Mouse (Mus musculus) testis, postnatal 14 days (tissue): ENCODE measurements at regions not wholly inside any gene's neighbourhood (a gene's known extent, or its start where the extent isn't known, plus 50 kb on each side); places are given as distances from the start of the nearest gene placed in this dataset.

ENCODE experiments used
- DNase-seq: peaks from one replicate; pipeline ENCODE4 v3.0.0; 2021; ENCODE audit warnings: low spot score

GRCm38 (mm10) chr4:62808553-62808950 lies 156.8 kb upstream of the Zfp618 start:
- no peak for DNase-seq

DNA sequence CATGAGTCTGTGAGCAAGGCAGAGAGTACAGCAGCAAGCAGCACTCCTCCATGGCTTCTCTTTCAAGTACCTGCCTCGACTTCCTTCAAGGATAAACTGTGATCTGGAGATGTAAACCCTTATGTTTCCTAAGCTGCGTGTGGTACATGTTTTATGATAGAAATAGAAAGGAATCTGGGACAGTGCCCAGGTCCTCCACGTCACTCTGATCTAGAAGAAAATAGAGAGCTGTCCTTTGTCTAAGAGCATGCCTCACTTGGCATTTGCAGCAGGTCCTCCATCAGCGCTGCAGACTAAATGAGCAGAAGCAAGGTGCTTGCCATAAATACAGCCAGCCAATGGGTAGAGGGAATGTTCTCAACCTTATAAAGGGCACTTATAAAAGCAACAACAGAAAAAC lies 156.3 kb upstream of the Zfp618 start:
- DNase-seq, result no peak

- no peak for DNase-seq
These were observed 145.5 kb upstream of the Zfp618 start for GRCm38 (mm10) chr4:62819889-62820288.

- no peak for DNase-seq
These were observed 144.1 kb upstream of the Zfp618 start for GRCm38 (mm10) chr4:62821288-62821687.

DNA sequence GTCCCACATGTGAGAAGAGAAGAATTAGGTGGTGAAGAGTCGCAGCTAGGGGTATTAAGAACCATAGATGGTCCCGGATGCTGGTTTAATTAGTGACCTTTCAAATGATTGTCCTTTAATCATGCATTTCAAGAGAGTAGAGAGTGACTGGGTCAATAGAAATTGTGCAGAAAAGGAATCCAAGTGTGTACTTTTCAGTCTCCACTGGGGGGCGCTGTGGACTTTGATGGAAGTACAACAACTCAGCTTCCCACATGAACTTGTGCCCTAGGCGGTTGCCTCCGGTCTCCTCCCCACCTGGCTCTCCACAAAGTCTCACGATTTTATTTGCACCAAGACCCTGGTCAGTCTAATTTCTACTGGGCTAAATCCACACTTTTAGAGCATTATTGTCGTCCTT lies 142.8 kb upstream of the Zfp618 start:
- DNase-seq, result peak; percentile 47

GRCm38 (mm10) chr4:62823082-62823481 lies 142.3 kb upstream of the Zfp618 start:
- DNase-seq, result no peak

- no peak for DNase-seq
These were observed 141.7 kb upstream of the Zfp618 start for GRCm38 (mm10) chr4:62823555-62824250.

DNA sequence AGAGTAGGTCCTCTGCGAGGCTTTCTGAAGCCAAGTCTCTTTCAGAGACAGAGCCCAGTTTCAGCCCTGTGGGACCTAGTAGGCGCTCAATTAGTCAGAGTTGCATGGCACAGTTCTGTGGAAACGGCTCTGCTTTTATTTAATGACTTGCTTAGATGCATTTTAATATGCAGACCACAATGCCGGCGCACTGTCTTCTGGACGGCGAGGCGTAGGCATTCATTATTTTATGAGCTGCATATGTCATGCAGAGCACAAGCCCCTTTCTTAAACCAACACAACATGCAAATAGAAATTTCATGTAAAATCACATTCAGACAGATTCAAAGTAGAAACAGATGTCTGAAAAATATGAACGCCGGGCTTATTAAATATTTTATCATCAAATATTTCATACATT lies 140.8 kb upstream of the Zfp618 start:
- no peak for DNase-seq

GRCm38 (mm10) chr4:62825256-62825655 lies 140.1 kb upstream of the Zfp618 start:
- no peak for DNase-seq

GRCm38 (mm10) chr4:62828963-62829362 lies 136.4 kb upstream of the Zfp618 start:
- peak; percentile 22 for DNase-seq

- DNase-seq, result no peak
These were observed 131.4 kb upstream of the Zfp618 start for GRCm38 (mm10) chr4:62833944-62834343.

- no peak for DNase-seq
These were observed 128.5 kb upstream of the Zfp618 start for GRCm38 (mm10) chr4:62836875-62837274.

DNA sequence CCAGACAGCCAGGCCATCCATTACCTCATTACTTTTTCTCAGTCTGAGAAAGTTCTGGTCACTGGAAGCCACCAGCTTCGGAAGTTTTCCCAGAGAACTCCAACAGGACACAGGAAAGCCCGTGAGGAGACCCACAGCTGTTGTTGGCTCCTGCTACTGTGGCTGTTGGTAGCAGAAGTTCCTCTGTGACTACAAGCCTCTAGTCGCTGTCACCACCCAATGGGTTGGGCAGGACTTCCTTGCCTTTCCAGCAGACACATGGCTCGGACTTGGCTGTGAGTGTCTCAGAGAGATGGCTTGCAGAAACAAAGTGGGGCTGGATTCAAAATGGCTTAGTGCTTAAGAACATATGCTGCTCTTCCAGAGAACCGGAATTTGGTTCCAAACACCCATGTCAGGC lies 114.8 kb upstream of the Zfp618 start:
- no peak for DNase-seq

GRCm38 (mm10) chr4:62853335-62853734 lies 112.0 kb upstream of the Zfp618 start:
- no peak for DNase-seq

GRCm38 (mm10) chr4:62856406-62856805 lies 109.0 kb upstream of the Zfp618 start:
- no peak for DNase-seq

DNA sequence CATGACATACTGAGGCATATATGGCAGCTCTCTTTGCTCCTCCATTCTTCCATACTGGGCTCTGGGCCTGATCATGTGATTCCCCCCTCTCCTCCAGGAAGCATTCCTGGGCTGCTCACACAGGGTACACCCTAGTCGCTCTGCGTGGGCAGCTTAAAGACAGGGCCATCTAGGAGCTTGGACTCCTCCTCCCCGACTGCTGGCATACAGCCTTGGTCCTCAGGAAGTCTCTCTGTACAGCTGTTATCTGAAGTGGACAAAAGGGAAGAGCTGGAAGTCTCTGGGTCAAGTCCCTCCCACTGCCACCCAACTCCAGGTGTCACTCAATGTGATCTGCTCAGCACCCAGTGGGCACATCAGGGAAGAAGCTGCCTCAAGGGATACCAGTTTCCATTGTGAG lies 102.6 kb upstream of the Zfp618 start:
- DNase-seq, result no peak

GRCm38 (mm10) chr4:62870391-62870983 lies 94.9 kb upstream of the Zfp618 start:
- DNase-seq, result no peak

DNA sequence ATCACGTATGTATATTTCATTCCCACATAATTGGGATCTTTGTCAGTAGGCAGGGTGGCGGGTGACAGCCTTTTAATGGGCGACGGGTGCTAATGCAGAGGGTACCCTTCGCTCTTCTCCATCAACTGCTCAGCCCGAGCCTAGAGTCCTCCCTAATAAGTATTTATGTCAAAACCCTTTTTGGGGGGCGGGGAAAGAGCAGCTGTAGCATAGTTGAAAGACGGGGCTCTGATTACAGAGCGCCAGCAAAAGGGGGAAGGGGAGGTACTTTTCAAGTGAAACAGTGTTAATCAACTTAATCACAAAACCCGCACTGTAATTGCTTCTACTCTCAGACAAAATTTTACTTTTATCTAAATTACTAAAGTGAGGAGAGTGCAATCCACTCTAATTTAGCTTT lies 92.8 kb upstream of the Zfp618 start:
- no peak for DNase-seq

DNA sequence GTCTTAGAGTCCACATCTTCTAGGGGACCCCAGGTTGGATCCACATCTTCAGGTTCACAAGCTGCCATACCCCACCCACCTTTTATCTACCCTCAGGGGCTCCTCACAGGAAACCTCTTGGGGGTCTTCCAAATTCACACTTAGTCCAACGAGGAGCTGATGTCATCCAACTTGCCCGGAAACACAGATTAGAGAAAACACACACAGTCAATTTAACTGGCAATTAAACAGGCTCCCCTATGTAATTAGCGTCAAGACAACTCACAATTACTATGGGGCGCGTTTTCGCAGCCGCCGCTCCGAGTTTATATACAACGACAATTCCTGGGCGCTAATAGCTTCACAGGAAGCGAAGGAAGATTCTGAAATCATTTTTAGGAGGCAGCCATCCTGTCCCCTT lies 91.4 kb upstream of the Zfp618 start:
- DNase-seq, result no peak

DNA sequence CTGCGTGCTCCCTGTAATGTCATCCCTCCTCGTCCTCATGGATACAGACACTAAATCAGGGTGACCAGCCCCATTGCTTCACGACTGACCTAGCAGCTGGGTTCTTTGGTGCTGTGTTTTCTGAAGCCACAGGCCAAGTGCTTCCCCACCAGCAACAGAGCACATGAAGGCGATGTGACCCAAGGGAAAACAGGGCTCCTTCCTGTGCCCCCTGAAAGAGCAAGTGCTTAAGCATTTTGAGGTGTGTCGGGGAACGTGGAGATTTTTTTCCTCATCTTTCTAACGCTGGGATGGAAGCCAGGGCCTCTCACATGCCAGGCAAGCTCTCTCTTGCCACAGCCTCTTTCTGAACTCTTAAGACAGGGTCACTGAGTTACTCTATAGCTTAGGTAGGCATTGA lies 87.3 kb upstream of the Zfp618 start:
- DNase-seq, result no peak

- DNase-seq, result no peak
These were observed 86.4 kb upstream of the Zfp618 start for GRCm38 (mm10) chr4:62878927-62879326.

DNA sequence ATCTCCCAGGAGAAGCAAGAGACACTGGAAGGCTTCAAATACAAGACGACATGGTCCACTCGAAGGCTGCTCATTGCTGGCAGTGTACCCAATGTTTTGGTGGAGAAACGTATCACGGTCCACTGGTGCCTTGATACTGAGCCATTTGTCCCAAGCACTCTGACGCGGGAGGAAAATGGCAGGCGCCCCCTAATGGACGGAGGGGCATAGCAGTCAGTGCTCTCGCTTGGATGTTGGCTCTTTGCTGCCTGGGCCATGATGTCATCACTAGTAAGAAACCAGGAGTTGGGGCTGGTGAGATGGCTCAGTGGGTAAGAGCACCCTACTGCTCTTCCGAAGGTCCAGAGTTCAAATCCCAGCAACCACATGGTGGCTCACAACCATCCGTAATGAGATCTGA lies 83.5 kb upstream of the Zfp618 start:
- DNase-seq, result no peak

- DNase-seq, result no peak
These were observed 83.1 kb upstream of the Zfp618 start for GRCm38 (mm10) chr4:62882276-62882675.

DNA sequence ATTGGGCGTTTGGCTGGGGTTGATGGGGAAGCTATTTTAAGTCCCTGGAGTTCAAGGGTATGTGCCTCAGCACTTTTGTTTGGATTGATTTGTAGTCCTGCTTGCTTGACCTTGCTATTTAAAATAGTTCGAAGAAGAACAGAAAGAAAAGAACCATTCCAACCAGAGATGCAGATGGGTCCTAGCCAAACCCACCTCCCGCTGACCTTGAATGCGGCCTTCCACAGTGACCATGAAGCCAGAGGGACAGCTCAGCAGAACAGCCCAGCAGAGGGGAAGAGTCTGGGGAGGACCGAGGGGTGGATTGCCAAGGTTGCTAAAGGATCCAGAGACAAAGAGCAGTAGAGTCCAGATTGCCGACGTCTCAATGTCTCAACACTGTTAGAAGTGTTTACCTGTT lies 76.6 kb upstream of the Zfp618 start:
- peak; percentile 24 for DNase-seq
